Mouse (Mus musculus) liver, adult (tissue): ENCODE measurements around the gene Csdc2.

Experiments
- GATA4 ChIP-seq: IDR thresholded peaks from 2 replicates; pipeline ENCODE4 v1.6.1; 2014; ENCODE audit warnings: mild to moderate bottlenecking, low read length; ENCODE audit not compliant: insufficient replicate concordance

Gene Csdc2

DNA sequence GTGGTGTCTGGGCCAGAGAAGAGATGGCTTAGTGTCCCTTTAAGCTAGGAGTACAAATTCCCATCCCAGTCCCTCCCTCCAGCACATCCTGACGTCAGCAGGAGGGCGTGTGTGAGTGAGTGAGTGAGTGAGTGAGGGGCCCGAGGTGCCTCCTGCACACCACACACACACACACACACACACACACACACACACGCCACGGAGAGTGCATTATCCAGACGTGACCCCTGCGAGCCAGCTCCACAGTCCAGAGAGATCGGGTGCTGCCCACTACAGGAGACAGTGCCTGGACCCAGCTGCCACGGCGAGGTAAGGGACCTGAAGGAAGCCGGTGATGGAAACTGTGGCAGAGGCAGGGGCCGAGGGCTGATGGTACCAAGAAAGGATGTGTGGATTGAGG, at the start of gene Csdc2:
Gene Csdc2, plus strand, starts transcription at position 81 of the 400 bp plus-strand sequence.
- no peak for TF ChIP-seq GATA4

DNA sequence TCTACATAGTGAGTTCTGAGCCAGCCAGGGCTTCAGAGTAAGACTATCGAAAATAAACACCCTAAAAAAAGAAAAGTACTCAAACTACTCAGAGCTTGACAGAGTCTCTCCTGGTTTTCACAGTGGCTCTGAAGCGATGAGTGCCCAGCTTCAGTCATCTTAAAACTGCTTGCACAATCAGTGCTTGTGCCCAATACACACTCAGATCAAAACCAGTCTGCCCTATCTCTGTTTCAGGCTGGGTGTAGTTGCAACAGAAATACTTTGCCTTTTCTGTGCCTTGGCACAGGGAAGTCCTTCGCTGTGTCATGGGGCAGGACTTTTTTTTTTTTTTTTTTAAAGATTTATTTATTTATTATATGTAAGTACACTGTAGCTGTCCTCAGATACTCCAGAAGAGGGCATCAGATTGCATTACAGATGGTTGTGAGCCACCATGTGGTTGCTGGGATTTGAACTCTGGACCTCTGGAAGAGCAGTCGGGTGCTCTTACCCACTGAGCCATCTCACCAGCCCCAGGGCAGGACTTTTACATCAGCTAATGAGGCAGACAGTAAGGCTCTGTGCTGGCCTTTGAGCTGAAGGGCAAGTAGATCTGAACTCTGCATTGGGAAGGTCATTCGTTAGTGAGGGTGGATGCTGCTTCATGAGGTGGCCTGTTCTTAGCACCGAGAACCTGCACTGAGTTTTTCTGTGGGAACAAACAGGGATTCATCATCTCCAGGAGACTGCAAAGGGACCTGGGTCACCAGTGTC, 49.6 kb upstream of the Csdc2 start:
- TF ChIP-seq GATA4: no peak

DNA sequence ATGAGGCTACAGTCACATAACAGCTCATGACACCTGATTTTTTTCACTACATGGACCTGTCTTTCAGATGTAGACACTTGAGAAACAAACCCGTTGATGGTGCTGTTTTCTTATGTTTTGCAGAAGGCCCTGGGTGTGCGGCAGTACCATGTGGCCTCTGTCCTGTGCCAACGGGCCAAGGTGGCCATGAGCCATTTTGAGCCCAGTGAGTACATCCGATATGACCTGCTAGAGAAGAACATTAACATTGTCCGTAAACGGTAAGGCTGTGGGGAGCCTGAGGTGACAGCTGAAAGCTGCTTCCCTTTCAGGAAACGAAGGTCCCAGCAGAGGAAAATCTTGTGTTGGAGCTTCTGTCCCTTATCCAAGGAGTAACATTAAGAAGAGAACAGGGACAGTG, 47.4 kb upstream of the Csdc2 start:
- TF ChIP-seq GATA4: no peak

DNA sequence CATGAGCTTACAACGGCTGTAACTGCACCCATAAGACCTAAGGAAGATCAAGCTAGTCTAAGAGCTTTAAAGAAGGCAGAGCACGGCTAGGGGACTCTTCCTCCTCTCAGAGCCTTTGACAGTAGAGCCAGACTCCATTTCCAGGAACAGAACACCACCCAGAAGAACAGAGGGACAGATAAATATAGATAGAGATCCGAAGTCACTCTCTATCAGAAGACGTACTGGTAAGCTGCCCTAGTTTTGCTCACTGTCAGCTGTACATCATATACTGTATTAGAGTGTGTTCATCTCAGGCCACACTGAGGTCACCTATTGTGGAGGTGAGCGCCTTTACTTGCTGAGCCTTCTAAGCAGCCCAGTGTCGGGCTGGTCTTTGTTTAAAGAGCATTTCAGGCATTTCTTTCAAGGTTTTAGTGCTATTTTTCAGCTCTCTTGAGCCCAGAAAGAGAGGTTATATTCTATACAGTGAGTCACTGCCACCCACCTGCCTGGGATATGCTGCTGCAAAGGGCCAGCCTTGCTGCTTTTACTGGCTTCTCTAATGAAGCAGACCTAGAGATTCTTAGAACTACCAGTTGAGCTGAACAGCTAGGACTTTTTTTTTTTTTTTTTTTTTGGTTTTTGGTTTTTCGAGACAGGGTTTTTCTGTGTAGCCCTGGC, 45.3 kb upstream of the Csdc2 start:
- TF ChIP-seq GATA4: no peak

DNA sequence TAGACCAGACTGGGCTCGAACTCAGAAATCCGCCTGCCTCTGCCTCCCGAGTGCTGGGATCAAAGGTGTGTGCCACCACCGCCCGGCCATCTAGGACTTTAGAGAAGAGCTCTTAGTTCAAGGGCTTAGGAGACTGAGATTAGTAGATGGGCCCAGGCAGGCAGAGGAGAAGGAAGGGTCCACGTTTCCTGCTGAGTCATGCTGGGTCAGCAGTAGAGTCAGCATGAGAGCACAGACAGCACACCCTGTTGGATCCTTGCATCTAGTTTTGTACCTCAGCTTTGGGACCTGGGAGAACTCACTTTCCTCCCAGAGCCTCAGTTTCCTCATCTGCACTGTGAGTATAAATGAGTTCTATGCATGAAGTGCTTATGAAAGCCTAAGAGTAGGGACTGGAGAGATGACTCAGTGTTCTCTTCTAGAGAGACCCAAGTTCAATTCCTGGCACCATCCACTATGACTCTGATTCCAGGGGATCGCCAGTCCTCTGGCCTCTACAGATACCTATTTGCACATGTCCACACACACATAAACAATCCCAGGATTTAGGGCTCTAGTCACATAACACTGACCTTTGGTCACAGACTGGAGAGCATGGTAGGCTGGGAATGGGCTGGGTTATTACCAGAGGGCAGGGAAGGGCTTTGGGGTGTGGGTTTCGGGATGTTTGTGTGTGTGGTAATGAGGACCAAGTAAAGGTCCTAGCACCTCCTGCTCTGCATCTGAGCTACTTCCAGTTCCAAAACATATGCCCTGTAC, 44.6 kb upstream of the Csdc2 start:
- TF ChIP-seq GATA4: no peak

DNA sequence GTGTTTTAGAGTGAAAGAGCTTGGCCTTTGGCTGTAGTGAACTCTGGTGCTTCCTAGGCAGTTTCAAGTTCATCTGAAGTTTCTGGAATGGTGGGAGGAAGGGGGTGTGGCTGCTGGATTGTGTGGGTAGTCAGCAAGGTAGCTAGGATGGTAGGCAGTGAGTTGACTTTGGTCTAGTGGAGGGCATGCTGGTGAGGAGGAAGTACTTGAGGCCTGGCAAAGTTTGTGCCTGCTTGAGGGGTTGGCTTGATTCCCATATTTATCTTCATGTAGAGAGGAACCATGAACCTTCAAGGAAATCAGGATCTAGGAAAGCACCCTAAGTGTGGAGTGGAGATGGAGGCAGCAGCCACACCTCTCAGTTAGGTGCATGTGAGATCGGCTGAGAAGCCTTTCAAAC, 42.6 kb upstream of the Csdc2 start:
- TF ChIP-seq GATA4: no peak

DNA sequence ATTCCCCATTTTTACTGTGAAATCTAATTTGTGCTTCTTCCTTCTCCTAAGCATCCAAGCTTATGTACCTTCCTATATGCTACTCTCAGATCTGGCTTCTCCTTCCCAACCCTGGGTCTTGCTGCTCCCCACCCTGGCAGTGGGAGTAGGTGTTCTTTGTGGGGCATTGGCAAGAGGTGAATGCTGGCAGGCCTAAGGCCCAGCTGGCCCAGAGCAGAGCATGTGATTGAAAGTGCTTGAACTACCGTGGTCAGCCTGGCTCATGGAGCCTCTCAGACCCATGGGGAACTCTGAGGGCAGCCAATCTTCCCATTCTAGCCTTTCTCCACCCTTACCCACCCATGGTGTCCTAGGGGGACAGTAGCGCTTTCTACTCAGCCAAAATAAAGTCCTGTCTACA, 40.2 kb upstream of the Csdc2 start:
- no peak for TF ChIP-seq GATA4

DNA sequence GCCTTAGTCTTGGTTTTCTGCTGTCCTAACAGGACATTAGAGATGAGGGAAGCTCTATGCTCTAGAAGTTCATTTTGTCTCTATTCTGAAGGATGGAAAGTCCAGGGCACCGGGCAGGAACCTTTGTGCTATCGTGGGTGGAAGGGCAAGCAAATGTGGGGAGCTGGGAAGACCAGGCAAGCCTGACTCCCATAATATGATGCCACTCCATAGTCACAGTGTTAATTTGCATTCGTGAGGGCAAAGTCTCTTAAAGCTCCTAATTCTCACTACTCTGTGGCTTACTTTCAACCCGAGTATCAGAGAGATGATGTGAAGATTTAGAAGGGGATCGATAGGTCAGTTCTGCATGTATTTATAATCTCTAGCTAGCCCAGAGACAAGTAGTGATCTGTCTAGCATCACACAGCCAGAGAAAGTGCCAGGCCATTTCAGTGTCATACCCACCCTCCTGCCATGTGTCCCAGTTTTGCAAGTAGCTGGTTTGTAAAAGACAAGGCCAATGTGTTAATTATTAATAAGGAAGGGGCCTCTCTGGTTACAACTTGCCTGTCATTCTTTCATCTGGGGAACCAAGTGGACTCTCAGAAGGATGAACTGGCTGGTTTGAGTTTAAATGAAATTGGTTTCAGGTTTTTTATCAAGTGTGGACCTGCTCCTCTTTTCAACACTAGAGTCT, 38.8 kb upstream of the Csdc2 start:
- TF ChIP-seq GATA4: no peak

DNA sequence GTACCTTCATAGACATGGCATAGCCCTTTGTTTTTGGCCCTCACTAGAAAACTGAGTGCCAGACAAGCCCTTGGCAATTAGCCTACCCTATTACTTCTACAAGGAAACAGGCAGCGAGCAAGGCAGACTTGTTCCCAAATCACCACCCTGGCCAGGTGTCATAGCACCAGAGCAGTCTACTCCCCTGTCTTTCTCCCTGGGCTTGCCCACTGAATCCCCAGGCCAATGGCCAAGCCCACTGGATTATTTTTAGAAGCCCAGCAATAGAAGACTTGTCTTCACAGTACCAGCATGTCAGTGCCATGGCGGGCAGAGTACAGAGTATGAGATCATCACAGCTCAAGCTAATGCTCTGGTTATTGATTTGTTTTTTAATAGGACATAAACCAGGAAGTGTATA, 37.8 kb upstream of the Csdc2 start:
- no peak for TF ChIP-seq GATA4

DNA sequence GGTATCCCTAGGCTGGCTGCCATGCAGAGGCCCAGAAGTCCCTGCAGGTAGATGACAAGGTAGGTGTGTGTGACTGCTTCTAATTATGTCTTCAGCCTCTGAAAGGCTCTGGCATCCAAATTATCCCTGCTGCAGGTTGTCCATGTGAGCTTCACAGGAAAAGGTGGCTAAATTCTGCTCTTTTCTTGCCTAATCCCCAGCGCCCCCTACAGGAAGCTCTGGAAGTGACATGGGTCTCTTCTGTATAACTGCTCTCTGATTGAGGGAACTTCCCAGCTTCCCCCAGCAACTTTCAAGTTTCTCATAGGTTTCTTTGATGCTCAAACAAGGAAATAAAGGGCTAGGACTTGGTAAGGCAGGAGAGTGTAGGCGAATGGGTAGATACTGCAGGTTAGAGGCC, 31.6 kb upstream of the Csdc2 start:
- no peak for TF ChIP-seq GATA4

DNA sequence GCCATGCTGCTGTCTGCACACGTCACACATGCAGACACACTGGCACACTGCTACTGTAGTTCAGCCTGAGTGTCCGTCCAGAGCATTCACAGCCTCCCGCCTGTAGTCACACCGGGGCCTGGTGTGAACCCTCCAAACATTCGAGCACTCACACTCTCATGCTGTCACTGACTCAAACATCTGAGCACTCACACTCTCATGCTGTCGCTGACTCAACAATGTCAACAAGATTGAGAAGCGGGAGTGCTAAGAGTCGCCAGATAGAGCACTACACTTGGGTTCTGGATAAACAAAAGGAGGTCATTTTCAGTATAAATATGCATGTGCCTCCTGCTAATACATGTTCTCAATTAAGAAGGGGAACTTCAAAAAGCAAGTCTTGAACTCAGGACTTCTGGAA, 28.6 kb upstream of the Csdc2 start:
- TF ChIP-seq GATA4: no peak

DNA sequence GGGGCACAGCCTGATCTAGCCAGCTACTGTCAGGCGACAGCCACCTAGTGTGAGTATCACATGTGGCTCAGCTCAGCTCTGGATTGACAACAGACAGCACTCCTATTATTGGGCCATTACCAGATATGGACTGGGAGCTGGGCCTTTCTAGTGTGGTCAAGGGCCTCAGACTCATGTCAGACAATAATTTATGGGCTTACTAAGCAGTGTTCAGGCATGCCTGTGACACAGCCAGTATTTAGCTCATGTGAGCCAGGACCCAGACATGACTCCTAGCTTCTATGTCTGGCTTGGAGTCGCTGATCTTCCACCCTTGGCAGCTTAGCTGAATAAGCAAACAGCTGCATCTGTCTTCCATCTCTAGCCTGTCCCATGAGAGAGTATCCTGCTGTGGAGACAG, 24.1 kb upstream of the Csdc2 start:
- TF ChIP-seq GATA4: no peak

DNA sequence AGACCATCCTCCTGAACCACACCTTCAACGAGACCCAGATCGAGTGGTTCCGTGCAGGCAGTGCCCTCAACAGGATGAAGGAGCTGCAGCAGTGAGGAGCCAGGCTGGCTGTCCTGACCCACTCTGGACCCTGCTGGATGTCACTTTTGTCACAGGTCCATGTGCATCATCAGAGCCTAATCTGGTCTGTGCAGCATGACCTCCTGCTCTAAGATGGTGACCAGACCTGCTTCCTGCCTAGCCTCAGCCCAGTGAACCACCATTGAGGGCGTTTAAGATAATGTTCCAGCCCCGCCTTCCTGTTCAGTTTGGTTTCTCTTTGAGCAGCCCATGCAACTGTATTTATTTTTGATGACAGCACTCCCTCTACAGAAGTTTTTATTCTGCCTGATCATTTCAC, 21.9 kb upstream of the Csdc2 start:
- no peak for TF ChIP-seq GATA4

DNA sequence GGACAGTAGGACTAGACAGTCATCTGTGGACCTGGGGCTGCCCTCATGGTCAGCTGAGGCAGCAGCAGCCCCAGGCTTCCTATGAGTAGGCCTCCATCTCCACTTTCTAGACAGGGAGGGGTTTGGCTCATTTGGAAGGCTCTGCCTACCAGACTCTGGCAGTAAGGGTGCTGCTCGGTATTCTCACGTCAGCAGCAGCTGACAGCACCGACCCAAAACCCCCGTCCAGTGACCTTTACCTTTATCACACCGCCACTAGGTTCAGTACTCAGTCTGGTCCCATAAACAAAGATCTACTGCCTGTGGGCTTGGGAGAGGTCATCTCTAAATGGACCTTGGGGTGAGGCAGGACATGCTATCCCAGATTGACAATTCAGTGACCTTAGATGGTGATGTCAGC, 20.9 kb upstream of the Csdc2 start:
- no peak for TF ChIP-seq GATA4

DNA sequence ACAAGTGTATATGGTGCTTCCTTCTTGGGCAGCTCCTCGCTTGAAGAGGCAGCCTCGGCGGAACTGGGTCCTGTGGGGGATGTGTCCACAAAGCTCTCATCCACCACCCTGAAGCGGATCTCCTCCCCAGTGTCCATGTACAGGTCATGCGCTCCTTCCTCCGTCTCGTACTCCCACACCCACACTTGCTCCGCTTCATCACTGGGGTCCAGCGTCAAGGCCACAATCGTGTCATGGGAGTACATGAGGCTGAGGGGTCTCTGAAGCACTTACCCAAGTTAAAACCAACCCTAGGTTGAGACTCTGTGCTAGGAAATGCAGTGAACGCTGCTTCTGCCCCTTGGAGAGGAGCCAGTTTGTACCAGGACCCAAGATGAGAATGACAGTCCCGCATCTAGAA, 19.4 kb upstream of the Csdc2 start:
- TF ChIP-seq GATA4: no peak
